Mouse (Mus musculus): ENCODE measurements at regions not wholly inside any gene's neighbourhood (a gene's known extent, or its start where the extent isn't known, plus 50 kb on each side); places are given as distances from the start of the nearest gene placed in this dataset.

DNA sequence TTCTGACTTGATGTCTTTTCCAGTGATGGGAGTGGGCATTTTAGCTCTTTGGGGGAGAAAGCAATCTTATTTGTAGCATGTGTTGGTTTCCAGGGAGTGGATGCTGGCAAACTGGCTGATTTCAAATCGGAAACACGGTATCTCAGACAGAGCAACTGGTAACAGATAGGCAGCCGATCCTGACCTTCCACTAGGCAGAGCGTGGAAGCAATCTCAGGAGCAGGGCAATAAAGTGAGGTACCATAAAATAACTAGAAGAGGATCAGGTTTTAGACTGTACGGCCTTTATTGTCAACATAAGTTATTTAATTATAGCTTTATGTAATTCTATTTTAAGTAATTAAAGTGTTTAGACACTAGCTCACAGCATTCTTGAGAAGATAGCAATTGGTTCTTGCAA, 390.0 kb downstream of the Plk2 start:
- no peak for DNase-seq (ENCODE audit: low spot score)

- peak; percentile 27 for DNase-seq (ENCODE audit: low spot score)
These were observed 403.5 kb downstream of the Plk2 start for GRCm38 (mm10) chr13:110798313-110798712.

- no peak for DNase-seq (ENCODE audit: low spot score)
These were observed 408.0 kb downstream of the Plk2 start for GRCm38 (mm10) chr13:110802841-110803240.

GRCm38 (mm10) chr13:110812401-110812800, 417.6 kb downstream of the Plk2 start:
- no peak for DNase-seq (ENCODE audit: low spot score)

DNA sequence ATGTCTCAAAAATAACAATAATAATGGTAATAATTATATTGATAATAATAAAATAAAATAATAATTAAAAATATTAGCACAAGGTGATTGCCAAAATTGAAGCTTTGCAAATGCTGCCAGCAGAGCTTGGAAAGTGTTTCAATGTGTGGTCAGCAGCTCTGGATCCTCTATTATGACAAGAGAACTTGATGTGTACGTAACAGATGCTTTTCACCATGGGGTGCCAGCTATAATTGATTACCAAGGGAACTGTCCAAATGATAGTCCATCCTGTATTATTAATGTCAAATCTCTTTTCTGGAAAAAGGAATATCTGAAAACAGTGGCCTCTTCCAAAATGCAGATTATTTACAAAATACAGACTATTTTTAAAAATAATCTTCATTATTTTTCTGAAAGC, 419.2 kb downstream of the Plk2 start:
- DNase-seq (ENCODE audit: low spot score) = no peak

DNA sequence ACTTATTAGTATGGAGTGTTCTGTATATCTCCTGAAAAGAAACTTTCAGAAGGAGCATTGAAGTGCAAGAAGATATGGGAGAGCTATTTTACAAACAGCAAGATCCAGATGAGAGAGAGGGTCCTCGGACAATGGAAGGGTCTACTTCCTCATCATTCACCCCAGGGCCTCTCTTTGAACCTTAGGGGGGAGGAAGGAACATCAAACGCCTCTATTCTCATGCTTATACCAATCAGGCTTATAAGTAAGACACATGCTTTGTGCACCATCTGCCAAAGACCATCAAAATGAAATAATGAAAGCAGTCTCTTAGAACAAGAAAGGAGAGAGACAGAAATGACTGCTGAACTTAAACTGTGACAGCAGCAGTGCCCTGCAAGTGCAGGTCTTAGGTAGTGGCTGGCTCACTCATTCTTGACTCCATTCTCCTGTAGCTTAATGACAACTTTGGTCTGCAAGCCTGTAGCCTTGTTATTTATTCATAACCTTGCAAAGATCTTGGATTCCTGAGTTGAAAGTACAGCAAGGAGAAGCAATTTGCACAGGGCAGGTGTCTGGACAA, 424.5 kb downstream of the Plk2 start:
- DNase-seq (ENCODE audit: low spot score) = no peak

DNA sequence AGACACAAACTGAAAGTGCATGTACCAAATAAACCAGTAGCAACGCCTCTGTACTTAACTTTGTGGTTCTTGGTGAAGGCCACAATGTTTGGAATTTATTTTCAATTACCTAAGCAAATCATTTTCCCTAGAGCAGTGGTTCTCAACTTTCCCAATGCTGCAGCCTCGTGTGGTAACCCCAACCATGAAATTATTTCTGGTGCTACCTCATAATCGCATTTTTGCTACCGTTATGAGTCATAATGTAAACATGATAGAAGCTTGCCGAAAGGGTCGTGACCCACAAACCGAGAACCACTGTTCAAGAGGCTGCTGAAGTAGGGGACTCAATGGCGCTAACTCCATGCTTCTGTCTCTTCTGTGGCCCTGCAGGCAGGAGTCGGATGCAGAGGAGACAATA, 429.9 kb upstream of the Actbl2 start:
- DNase-seq (ENCODE audit: low spot score) = no peak

- no peak for DNase-seq (ENCODE audit: low spot score)
These were observed 422.4 kb upstream of the Actbl2 start for GRCm38 (mm10) chr13:110832442-110832841.

- peak; percentile 57 for DNase-seq (ENCODE audit: low spot score)
These were observed 417.9 kb upstream of the Actbl2 start for GRCm38 (mm10) chr13:110836936-110837335.

- no peak for DNase-seq (ENCODE audit: low spot score)
These were observed 412.9 kb upstream of the Actbl2 start for GRCm38 (mm10) chr13:110841949-110842348.

- DNase-seq (ENCODE audit: low spot score) = no peak
These were observed 409.1 kb upstream of the Actbl2 start for GRCm38 (mm10) chr13:110845695-110846094.

GRCm38 (mm10) chr13:110852996-110853727, 401.7 kb upstream of the Actbl2 start:
- DNase-seq (ENCODE audit: low spot score) = no peak

- DNase-seq (ENCODE audit: low spot score) = no peak
These were observed 400.6 kb upstream of the Actbl2 start for GRCm38 (mm10) chr13:110854213-110854612.

- no peak for DNase-seq (ENCODE audit: low spot score)
These were observed 388.8 kb upstream of the Actbl2 start for GRCm38 (mm10) chr13:110865902-110866512.

DNA sequence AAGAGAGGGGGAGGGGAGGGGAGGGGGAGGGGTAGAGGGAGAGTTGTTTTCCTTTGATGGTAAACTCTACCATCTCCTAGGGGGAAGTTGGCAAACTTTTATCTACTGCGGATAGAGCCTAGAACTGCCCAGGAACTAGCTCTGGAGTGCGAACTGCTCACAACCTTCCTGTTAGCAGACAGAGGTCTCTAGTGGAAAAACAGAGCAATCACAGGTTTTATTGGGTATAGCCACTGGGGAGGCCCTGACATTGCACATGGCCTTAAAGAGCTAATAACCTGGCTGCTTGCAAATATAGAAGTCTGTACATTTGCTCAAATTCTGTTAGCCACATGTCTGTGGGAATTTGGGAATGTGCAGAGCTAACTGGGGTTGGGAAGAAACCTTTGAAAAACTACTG, 388.1 kb upstream of the Actbl2 start:
- peak; percentile 35 for DNase-seq (ENCODE audit: low spot score)

GRCm38 (mm10) chr13:110871125-110871775, 383.6 kb upstream of the Actbl2 start:
- peak; percentile 45 for DNase-seq (ENCODE audit: low spot score)

- no peak for DNase-seq (ENCODE audit: low spot score)
These were observed 383.1 kb upstream of the Actbl2 start for GRCm38 (mm10) chr13:110871776-110872135.

DNA sequence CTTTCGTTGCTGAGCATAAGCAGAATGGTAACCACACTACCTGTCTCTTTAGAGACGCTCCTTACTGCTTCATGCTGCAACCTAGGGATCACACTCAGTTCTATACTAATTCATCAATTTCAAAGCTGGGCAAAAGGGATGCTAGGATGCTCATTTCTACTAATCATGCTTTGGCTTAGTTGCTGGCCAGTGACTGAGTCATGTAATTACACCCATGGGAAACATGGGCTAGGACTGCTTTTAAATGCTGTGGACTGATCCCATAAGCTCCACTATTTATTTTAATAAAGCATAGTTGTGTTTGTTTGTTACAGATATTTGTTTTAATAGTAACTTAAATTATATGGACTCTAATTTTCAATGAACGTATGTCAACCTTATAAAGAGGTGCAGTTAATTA, 373.2 kb upstream of the Actbl2 start:
- no peak for DNase-seq (ENCODE audit: low spot score)

- no peak for DNase-seq (ENCODE audit: low spot score)
These were observed 372.6 kb upstream of the Actbl2 start for GRCm38 (mm10) chr13:110882173-110882572.

DNA sequence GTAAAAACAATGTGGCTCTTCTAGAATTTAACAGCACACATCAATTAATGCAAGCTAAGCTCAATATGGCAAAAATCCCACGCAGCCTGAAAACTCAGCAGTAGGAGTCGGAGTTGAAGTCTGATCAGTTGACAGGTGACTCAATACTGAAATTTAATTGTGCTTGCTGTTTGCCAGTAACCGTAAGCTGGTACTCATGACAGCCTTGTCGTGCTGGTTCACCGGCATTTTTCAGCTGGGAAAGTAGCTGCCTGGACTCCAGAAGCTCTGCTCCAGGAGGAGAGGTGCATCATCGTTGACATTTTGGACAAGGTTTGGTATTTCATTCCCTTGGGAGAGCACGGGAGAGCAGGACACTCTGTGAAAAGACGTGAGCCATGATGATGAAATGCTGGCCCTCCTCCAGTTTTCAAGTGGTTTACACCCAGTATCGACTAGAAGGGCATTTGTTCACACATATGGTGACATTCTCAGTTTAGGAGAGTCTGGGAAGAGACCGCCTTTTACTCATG, 372.1 kb upstream of the Actbl2 start:
- DNase-seq (ENCODE audit: low spot score) = no peak

DNA sequence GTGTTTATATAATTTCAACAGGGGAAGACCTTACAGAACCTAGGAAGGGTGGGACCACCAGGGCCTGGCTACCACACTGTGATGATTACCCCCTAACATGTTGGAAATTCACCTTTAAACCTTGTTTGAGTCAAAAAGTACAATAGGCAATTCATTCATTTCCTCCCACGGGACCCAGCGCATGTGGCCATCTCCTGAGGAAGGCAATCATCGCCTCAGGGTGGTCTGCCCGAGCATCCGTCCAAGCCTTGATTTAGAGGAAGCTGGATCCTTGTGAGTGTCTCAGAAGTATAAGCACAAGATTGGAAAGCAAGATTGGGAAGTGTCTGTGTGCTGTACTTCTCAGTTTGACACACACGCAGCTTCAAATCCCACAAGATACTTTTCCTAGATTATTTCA, 360.9 kb upstream of the Actbl2 start:
- peak; percentile 43 for DNase-seq (ENCODE audit: low spot score)

- no peak for DNase-seq (ENCODE audit: low spot score)
These were observed 359.5 kb upstream of the Actbl2 start for GRCm38 (mm10) chr13:110895349-110895748.

DNA sequence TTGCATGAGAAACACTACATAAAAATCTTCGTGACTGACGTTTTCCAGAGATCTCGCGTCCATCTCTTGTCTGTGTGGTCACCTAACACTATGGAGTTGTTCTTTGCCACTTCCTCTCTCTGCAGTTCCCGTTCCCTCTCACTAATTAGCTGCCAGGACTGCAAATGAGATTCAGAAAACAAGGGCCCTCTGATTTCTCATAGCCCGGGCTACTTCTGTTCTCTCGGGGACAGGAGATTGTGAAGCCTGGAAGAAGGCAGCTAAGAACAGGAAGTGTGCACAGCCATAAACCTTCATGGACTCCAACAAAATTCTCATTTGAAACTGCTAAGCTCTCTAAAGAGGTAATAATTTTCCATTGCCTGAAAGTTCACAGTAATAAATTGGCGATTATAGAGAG, 358.9 kb upstream of the Actbl2 start:
- DNase-seq (ENCODE audit: low spot score) = no peak
